Mouse (Mus musculus) embryonic facial prominence, embryonic 11.5 days (tissue): ENCODE measurements around the gene Rora. TPM values are rescaled to one million over a fixed set of nuclear protein-coding genes. Genes with fewer than 3 reads are reported as not detected.

Experiments
- ATAC-seq: fragments of 200-750 bp; cut with Nextera tagmentation; replicated peaks from 2 replicates; pipeline ENCODE4 v1.8.0; 2017; ENCODE audit warnings: low read depth; ENCODE audit not compliant: insufficient number of reproducible peaks, low FRiP score, low TSS enrichment
- DNase-seq: peaks from one replicate; pipeline ENCODE4 v3.0.0-alpha.2; 2015; ENCODE audit warnings: low spot score
- H3K27ac ChIP-seq: fragments of 300-500 bp; sonication (generic); replicated peaks from 2 replicates; pipeline ENCODE4 v1.5.1; 2014; ENCODE audit warnings: mild to moderate bottlenecking, low read depth, low read length, control low read depth
- H3K27me3 ChIP-seq: fragments of 300-500 bp; sonication (generic); 2 replicates; pipeline ENCODE4 v1.6.1; 2014; ENCODE audit warnings: mild to moderate bottlenecking, low read length, moderate library complexity, mixed read lengths; ENCODE audit not compliant: control insufficient read depth, insufficient read depth
- H3K36me3 ChIP-seq: fragments of 300-500 bp; sonication (generic); replicated peaks from 2 replicates; pipeline ENCODE4 v1.6.1; 2014; ENCODE audit warnings: low read depth, mild to moderate bottlenecking, low read length, moderate library complexity, mixed read lengths; ENCODE audit not compliant: control insufficient read depth, insufficient read depth
- H3K4me1 ChIP-seq: fragments of 300-500 bp; sonication (generic); 2 replicates; pipeline ENCODE4 v1.6.1; 2014; ENCODE audit warnings: low read length, mixed read lengths; ENCODE audit not compliant: control insufficient read depth, insufficient read depth
- H3K4me2 ChIP-seq: fragments of 300-500 bp; sonication (generic); 2 replicates; pipeline ENCODE4 v1.6.1; 2014; ENCODE audit warnings: low read depth, mild to moderate bottlenecking, control low read depth, low read length, moderate library complexity
- H3K4me3 ChIP-seq: fragments of 300-500 bp; sonication (generic); 2 replicates; pipeline ENCODE4 v1.5.1; 2014; ENCODE audit warnings: low read depth, low read length, control low read depth
- H3K9ac ChIP-seq: fragments of 300-500 bp; sonication (generic); replicated peaks from 2 replicates; pipeline ENCODE4 v1.6.1; 2014; ENCODE audit warnings: mild to moderate bottlenecking, control low read depth, low read length
- H3K9me3 ChIP-seq: fragments of 300-500 bp; sonication (generic); replicated peaks from 2 replicates; pipeline ENCODE4 v1.6.1; 2016; ENCODE audit warnings: mild to moderate bottlenecking, low read length, inconsistent platforms, mixed read lengths; ENCODE audit not compliant: control insufficient read depth
- WGBS: fragments of 180-500 bp; shearing (Covaris S2); extraction: QIAGEN DNeasy Blood & Tissue Kit; methylation state at CpG from one replicate; pipeline ENCODE4 v1.1.7; 2014; 5-methylcytosine and 5-hydroxymethylcytosine counted together
- polyA plus RNA-seq: library from polyadenylated mRNA; unstranded; fragments of >200 nt; fragmentation: Nextera tagmentation; extraction: Ambion mirVana; gene quantifications from 2 replicates; pipeline ENCODE4 v1.2.1, GENCODE M21; 2014

Rora gene
- polyA plus RNA-seq, 1 experiment from 2014 or later, result 5.7 TPM

- 77% methylated on average over 6 of the region's 6 CpGs for WGBS
Observed at GRCm38 (mm10) chr9:68898286-68898685, 244.7 kb downstream of the Rora start.

GRCm38 (mm10) chr9:68899525-68900222 lies 246.1 kb downstream of the Rora start:
- 82% methylated on average over 5 of the region's 5 CpGs for WGBS
- DNase-seq (no peak), ATAC-seq (no peak)
- no peaks in the 10 kb centered on the region for H3K4me1 ChIP-seq
- H3K27ac ChIP-seq, result no peak overlapping the region
- no peaks in the 10 kb centered on the region for H3K27me3 ChIP-seq
- no peaks in the 10 kb centered on the region for H3K36me3 ChIP-seq
- no peaks in the 10 kb centered on the region for H3K9me3 ChIP-seq
- H3K9ac ChIP-seq, result no peak overlapping the region
- H3K4me3 ChIP-seq, result no peak overlapping the region
- no peak overlapping the region for H3K4me2 ChIP-seq

More at GRCm38 (mm10) chr9:68898286-68898685, 244.7 kb downstream of the Rora start:
- ATAC-seq (no peak), DNase-seq (no peak)
- H3K4me2 ChIP-seq, result no peak overlapping the region
- H3K4me3 ChIP-seq, result no peak overlapping the region
- no peaks in the 10 kb centered on the region for H3K9me3 ChIP-seq
- no peaks in the 10 kb centered on the region for H3K4me1 ChIP-seq
- no peaks in the 10 kb centered on the region for H3K27me3 ChIP-seq
- no peaks in the 10 kb centered on the region for H3K36me3 ChIP-seq
- H3K27ac ChIP-seq, result no peak overlapping the region
- H3K9ac ChIP-seq, result no peak overlapping the region

GRCm38 (mm10) chr9:68906361-68906883 lies 252.8 kb downstream of the Rora start:
- no peaks in the 10 kb centered on the region for H3K27me3 ChIP-seq
- no peak overlapping the region for H3K9ac ChIP-seq
- H3K4me3 ChIP-seq, result no peak overlapping the region
- no peaks in the 10 kb centered on the region for H3K36me3 ChIP-seq
- no peaks in the 10 kb centered on the region for H3K4me1 ChIP-seq
- 57% methylated on average over 6 of the region's 6 CpGs for WGBS
- DNase-seq (no peak), ATAC-seq (no peak)
- H3K9me3 ChIP-seq, result no peaks in the 10 kb centered on the region
- no peak overlapping the region for H3K27ac ChIP-seq
- no peak overlapping the region for H3K4me2 ChIP-seq

GRCm38 (mm10) chr9:68912483-68913151 lies 259.0 kb downstream of the Rora start:
- Histone ChIP-seq H3K9me3 (no peaks in the 10 kb centered on the region), H3K4me1 (no peaks in the 10 kb centered on the region; the same call in 1 of the 2 replicates), H3K36me3 (no peaks in the 10 kb centered on the region), H3K9ac (no peak overlapping the region), H3K27me3 (no peaks in the 10 kb centered on the region), H3K27ac (no peak overlapping the region), H3K4me2 (no peak overlapping the region), H3K4me3 (no peak overlapping the region)
- ATAC-seq, result no peak
- no peak for DNase-seq
- 61% methylated on average over 8 of the region's 8 CpGs for WGBS

- DNase-seq (no peak), ATAC-seq (no peak)
- H3K4me3 ChIP-seq, result no peak overlapping the region
- no peaks in the 10 kb centered on the region for H3K36me3 ChIP-seq
- 62% methylated on average over 10 of the region's 10 CpGs for WGBS
- H3K9me3 ChIP-seq, result no peaks in the 10 kb centered on the region
- no peak overlapping the region for H3K4me2 ChIP-seq
- H3K4me1 ChIP-seq, result no peaks in the 10 kb centered on the region; the same call in 1 of the 2 replicates
- H3K9ac ChIP-seq, result no peak overlapping the region
- H3K27ac ChIP-seq, result no peak overlapping the region
- H3K27me3 ChIP-seq, result no peaks in the 10 kb centered on the region
Observed at GRCm38 (mm10) chr9:68913191-68913697, 259.7 kb downstream of the Rora start.

GRCm38 (mm10) chr9:68914541-68915275 lies 261.1 kb downstream of the Rora start:
- no peaks in the 10 kb centered on the region; the same call in 1 of the 2 replicates for H3K4me1 ChIP-seq
- H3K27ac ChIP-seq, result no peak overlapping the region
- H3K4me3 ChIP-seq, result no peak overlapping the region
- 79% methylated on average over 4 of the region's 4 CpGs for WGBS
- H3K27me3 ChIP-seq, result no peaks in the 10 kb centered on the region
- H3K9me3 ChIP-seq, result no peaks in the 10 kb centered on the region
- ATAC-seq (no peak), DNase-seq (no peak)
- no peak overlapping the region for H3K9ac ChIP-seq
- no peaks in the 10 kb centered on the region for H3K36me3 ChIP-seq
- no peak overlapping the region for H3K4me2 ChIP-seq

GRCm38 (mm10) chr9:68916741-68917140 lies 263.2 kb downstream of the Rora start:
- H3K36me3 ChIP-seq, result no peaks in the 10 kb centered on the region
- no peak overlapping the region for H3K4me2 ChIP-seq
- no peak for ATAC-seq
- 89% methylated on average over 1 of the region's 1 CpGs for WGBS
- H3K27ac ChIP-seq, result no peak overlapping the region
- no peak overlapping the region for H3K4me3 ChIP-seq
- H3K4me1 ChIP-seq, result no peaks in the 10 kb centered on the region; the same call in 1 of the 2 replicates
- no peaks in the 10 kb centered on the region for H3K9me3 ChIP-seq
- H3K27me3 ChIP-seq, result no peaks in the 10 kb centered on the region
- H3K9ac ChIP-seq, result no peak overlapping the region
- DNase-seq, result no peak
